Mouse (Mus musculus) CD4-positive, CD25-positive, alpha-beta regulatory T cell, adult 2 months (primary cell): ENCODE measurements around the gene Col27a1.

Source experiments
- DNase-seq: peaks from one replicate; pipeline ENCODE4 v3.0.0-alpha.2; 2012; ENCODE audit warnings: low read depth, low spot score

Gene Col27a1

DNA sequence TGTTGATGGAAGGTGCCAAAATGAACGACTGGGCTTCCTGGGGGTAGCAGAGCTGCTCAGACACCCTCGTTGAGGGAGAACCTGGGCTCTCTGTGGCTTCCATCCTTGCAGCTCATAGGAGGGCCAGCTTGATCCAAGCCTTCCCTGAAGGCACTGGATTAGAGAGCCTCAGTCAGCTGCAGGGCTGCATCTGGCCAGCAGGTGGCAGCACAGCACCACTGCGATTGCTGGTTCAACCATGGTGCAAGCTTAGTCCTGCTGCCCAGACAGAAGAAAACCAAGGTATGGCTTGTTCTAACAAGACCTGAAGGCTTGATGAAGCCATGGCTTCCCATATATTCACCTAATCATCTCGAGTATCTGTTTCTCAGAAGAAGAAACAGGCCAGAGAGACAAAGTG, 154.8 kb downstream of the Col27a1 start:
- peak; percentile 91 for DNase-seq

DNA sequence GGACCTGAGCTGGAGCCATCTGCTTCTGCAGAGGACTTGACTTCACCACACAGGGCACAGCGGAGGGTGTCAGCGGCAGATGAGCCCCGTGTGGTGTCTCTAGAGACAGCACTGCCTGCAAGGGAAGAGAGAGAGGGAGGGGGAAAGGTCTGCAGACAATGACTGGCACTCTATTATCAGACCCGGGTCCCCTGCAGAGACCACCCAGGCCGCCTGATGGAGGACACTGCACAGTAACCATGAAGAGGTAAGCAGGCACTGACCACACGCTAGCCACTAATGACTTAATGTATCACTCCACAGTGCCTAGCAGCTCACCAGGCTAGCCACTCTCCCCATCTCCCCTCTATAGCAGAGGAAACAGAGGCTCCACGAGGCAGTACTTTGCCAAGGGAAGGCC, 157.1 kb downstream of the Col27a1 start:
- no peak for DNase-seq

DNA sequence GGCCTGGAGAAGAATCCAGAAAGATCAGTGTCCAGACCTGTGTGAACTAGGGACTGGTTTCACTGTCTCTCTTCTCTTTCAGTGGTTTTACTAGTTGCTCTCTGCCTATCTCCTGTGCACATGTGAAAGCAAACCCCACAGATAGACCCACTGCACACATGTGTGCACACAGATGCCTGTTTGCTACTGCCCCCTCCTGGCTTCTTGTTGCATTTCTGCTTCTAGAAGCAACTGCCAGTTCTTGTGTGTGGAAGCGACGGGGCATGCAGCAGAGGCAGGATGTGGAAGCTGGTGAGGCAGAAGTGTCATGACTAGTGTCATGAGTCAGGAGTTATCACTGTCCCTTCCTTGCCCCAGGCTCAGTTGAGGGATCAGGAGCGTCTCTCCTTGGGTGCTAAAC, 158.1 kb downstream of the Col27a1 start:
- DNase-seq = peak; percentile 85

DNA sequence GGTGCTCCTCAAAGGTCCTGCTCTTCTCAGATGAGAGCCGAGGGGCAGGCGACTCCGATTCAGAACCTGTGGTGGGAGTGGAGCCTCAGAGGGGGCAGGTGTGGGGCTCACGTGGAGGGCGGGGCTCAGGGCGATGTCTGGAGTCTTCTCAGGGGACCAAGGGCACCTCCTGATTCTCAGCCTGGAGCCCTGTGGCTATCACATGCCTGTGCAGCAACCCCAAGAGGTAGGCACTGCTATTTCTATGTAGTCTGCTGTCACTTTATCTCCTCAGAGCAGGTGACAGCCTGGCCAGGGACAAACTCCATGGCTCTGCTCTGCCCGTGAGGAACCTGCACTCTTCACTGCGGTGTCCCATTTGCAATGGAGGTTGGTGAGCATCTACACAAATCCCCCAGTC, 159.6 kb downstream of the Col27a1 start:
- no peak for DNase-seq

DNA sequence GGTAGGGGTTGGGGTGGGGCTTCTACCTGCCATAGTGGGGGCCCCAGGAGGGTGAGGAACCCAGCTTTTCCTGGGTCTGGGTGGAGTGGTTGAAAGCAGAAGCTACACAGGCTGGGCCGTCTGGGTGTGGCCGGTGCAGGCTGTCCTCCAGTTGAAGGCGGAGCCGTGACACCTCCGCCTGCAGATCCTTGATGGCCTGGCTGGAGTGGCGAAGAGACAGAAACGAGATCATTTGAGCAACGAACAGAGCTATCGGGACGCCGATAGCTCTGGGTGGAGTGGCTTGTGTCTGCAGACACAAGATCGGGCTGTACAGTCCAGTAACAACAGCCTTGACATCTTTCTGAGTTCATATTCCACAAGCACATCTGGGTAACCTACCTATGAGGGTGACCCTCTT, 160.5 kb downstream of the Col27a1 start:
- no peak for DNase-seq

DNA sequence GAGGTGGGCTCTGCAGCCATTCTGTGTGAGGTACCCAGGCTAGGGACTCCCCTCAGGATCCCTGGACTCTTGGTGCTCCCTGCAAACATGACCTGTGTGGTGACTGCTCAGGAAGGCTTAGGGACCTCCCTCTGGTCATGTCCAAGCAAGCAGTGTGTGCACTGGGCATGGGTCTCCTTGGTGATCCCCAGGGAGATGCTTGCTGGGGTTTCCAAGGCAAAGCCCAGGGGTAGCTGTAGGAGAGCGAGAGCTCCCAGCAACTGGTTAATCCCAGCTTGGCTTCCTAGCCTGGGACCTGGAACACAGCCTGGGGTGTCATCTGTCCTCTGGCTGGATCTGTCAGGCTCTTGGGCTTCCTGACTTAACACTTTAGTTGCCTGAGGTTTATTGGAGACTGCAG, 161.6 kb downstream of the Col27a1 start:
- DNase-seq = no peak

DNA sequence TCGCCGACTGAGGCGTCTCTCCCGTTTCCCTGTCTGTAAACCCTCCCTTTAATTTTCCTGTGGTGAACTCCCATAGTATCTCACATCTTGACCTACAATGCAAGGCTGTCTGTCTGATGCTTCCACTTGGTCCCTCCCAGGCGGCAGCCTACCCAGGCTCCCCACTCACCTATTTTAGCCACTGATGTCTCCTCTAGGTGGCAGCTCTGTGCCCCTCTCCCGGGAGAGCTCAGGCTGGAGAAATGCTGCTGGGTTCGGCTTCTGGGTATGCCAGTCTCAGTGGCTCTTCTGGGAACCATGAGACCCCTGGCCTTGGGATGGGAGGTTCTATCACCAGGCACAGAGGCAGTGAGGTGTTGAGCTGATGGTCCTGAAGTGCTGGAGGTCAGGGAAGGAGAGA, 163.7 kb downstream of the Col27a1 start:
- DNase-seq = no peak

DNA sequence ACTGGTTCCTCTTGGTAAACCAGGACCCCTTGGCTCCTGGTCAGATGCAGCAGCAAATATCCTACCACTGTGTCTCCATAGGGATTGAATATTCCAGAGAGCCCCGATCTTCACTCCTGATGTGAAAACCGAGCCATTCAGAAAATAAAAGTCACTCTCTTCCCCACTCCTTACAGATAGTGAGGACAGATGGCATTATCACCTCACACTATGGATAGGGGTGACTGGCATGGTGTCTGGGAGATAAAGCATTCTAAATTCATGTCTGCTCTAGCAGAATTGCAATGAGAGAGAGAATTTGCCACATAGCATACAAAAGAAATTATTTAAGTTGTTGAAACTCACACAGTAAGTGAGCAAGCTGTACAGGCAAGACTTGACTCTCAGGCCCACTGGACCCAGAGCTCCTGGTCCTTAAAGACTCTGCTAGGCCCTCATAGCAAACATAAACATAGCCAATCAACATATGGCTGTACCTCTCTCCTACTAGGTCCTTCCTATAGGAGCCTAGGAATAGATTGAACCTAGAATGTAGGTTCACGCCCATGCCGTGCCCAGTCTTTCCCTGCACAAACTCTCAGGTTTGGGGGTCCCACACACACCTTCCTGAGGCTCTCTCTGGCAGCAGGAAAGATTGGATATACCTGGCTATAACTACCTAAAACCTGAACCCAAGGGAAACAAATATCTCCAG, 169.0 kb downstream of the Col27a1 start:
- DNase-seq = no peak

DNA sequence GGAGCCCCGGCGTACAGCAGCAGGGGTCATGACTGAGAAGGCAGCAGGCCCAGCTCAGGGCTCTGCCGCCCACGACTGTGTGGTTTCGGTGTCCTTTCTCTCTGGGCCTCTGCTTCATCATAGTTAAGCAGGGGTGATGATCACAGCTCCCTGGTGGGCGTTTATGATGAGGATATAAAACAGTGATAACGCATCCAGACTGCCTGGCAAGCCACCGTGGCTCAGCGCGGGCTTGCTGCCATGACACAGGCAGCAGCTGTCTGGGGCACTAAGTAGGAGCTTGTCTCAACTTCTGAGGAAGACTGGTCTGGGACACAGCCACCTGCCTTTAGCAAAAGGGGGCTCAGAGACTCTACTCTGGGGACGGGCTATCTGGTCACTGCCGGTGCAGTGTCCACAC, 169.7 kb downstream of the Col27a1 start:
- DNase-seq = peak; percentile 45

DNA sequence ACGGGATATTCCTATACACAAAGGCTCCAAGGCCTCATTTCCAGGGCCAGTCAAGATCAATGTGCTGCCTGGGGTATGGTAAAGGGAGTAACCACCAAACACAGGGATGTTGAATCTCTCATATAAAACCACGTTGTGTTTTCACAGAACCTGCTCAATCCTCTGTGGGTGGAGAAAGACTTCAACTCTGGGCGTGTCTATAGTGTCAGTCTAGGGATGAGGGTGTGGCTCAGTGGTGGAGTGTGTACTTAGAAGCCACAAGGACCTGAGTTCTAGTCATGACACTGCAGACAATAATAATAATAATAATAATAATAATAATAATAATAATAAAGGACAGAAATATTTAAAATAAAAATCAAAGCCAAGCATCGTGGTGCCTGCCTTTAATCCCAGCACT, 170.5 kb downstream of the Col27a1 start:
- peak; percentile 52 for DNase-seq
